Mouse (Mus musculus): ENCODE measurements around the gene Slit3. TPM values are rescaled to one million over a fixed set of nuclear protein-coding genes. Genes with fewer than 3 reads are reported as not detected.

Slit3 gene
- total and polyA plus RNA-seq, 3 experiments: not detected

DNA sequence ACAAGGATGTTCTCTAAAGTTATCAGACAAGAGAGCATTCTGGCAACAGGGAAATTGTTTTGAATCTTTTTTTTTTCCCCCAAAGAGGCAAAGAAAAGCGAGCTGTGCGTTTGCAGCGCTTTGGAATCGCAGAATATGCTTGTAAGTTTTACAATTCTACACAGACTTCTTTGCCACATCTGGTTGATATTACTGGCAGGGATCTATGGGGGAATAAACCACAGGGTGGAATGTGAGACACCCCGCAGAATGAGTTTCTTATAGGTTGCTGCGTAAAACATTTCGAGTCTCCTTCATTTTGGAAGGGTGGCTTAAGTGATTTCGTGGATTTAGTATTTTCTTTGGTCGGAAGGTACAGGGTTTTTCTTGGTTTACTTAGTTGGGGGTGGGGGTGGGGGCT is 122.6 kb downstream of the Slit3 start:
- no peaks in the 10 kb centered on the region for H3K9me3 ChIP-seq (replicated peaks; ENCODE audit: insufficient read depth, low read length)
- TF ChIP-seq BHLHE40 (IDR thresholded peaks at IDR 0.05; ENCODE audit: borderline replicate concordance, low read depth, low read length): no peak
- TF ChIP-seq HCFC1 (IDR thresholded peaks at IDR 0.05; ENCODE audit: low read depth, low read length): no peak
- no peak for TF ChIP-seq E2F4 (IDR thresholded peaks at IDR 0.05; ENCODE audit: borderline replicate concordance, low read depth, low read length)
- no peak for TF ChIP-seq MYB (IDR thresholded peaks at IDR 0.05; ENCODE audit: low read depth, low read length)
- no peak for TF ChIP-seq MYC (IDR thresholded peaks at IDR 0.05; ENCODE audit: low read depth, low read length)
- TF ChIP-seq MEF2A (IDR thresholded peaks at IDR 0.05; ENCODE audit: extremely low read depth, insufficient replicate concordance, low read depth, low read length, poor library complexity, severe bottlenecking): no peak
- no peak for TF ChIP-seq GABPA (IDR thresholded peaks at IDR 0.05; ENCODE audit: low read depth, low read length)
- TF ChIP-seq NELFE (IDR thresholded peaks at IDR 0.05; ENCODE audit: low read depth, low read length): no peak
- TF ChIP-seq SMC3 (IDR thresholded peaks at IDR 0.05; ENCODE audit: low read depth, low read length): no peak
- no peak for TF ChIP-seq NRF1 (IDR thresholded peaks at IDR 0.05; ENCODE audit: insufficient read depth, low read depth, low read length, poor library complexity, severe bottlenecking)
- no peak for TF ChIP-seq POLR2AphosphoS5 (IDR thresholded peaks at IDR 0.05; ENCODE audit: borderline replicate concordance, low read depth, low read length)
- TF ChIP-seq MAFK (IDR thresholded peaks at IDR 0.05; ENCODE audit: borderline replicate concordance, low read depth, low read length): no peak
- no peak for TF ChIP-seq TAL1 (IDR thresholded peaks at IDR 0.05; ENCODE audit: low read length)
- TF ChIP-seq EP300 (IDR thresholded peaks at IDR 0.05; ENCODE audit: low read depth in 1 of 2, low read length in 2 of 2): no peak
- no peak for TF ChIP-seq JUND (IDR thresholded peaks at IDR 0.05; ENCODE audit: low read depth, low read length)
- no peak for TF ChIP-seq ZKSCAN1 (IDR thresholded peaks at IDR 0.05; ENCODE audit: low read depth, low read length)
- DNase-seq (ENCODE audit: low read depth, low spot score): no peak
- H3K4me1 ChIP-seq (ENCODE audit: control insufficient read depth in 1 of 2, insufficient read depth in 2 of 2, low read length in 2 of 2): no peaks in the 10 kb centered on the region
- H3K27ac ChIP-seq (ENCODE audit: control insufficient read depth, low read depth, low read length): no peak overlapping the region
- no peak overlapping the region for H3K9ac ChIP-seq (ENCODE audit: control insufficient read depth, low read depth, low read length, poor library complexity, severe bottlenecking)
- no peaks in the 10 kb centered on the region for H3K27me3 ChIP-seq (ENCODE audit: control insufficient read depth in 1 of 2, insufficient read depth in 2 of 2, low read length in 2 of 2)
- H3K79me2 ChIP-seq (ENCODE audit: control insufficient read depth, insufficient read depth, low read length, poor library complexity): no peaks in the 10 kb centered on the region
- H3K36me3 ChIP-seq (ENCODE audit: control insufficient read depth in 1 of 2, insufficient read depth in 2 of 2, low read length in 2 of 2): no peaks in the 10 kb centered on the region
- no peak overlapping the region for H3K4me3 ChIP-seq (ENCODE audit: control insufficient read depth in 1 of 2, insufficient read depth in 1 of 2, low read depth in 2 of 2, low read length in 2 of 2)

DNA sequence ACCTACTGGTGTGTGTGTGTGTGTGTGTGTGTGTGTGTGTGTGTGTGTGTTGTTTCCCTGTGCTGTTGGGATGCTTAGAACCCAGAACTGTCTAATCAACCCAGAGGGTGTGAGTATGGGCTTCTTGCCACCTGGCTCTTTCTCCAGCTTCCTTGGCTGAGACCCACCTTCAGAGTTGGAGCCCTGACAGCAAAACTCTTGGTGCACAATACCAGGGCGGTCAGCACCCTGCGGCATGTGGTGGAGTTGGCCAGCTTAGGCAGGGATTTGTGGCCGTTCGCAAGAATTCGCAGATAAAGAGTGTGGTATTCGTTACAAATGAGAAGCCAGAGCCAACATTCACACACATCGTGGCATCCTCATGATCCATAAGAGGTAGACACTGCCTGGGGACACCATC is 123.5 kb downstream of the Slit3 start:
- DNase-seq (ENCODE audit: low read depth, low spot score): no peak
- no peaks in the 10 kb centered on the region for H3K27me3 ChIP-seq (ENCODE audit: control insufficient read depth in 1 of 2, insufficient read depth in 2 of 2, low read length in 2 of 2)
- TF ChIP-seq ZC3H11A (IDR thresholded peaks at IDR 0.05; ENCODE audit: low read depth, low read length) (no peak), RAD21 (IDR thresholded peaks at IDR 0.05; ENCODE audit: low read depth, low read length) (no peak), TCF12 (IDR thresholded peaks at IDR 0.05; ENCODE audit: low read depth, low read length) (no peak), ELF1 (IDR thresholded peaks at IDR 0.05; ENCODE audit: low read depth, low read length) (no peak)

More for the DNA sequence above, 123.5 kb downstream of the Slit3 start:
- Histone ChIP-seq H3K36me3 (ENCODE audit: control insufficient read depth in 1 of 2, insufficient read depth in 2 of 2, low read length in 2 of 2) (no peaks in the 10 kb centered on the region), H3K9ac (ENCODE audit: control insufficient read depth, low read depth, low read length, poor library complexity, severe bottlenecking) (no peak overlapping the region), H3K79me2 (ENCODE audit: control insufficient read depth, insufficient read depth, low read length, poor library complexity) (no peaks in the 10 kb centered on the region), H3K27ac (ENCODE audit: control insufficient read depth, low read depth, low read length) (no peak overlapping the region), H3K4me1 (ENCODE audit: control insufficient read depth in 1 of 2, insufficient read depth in 2 of 2, low read length in 2 of 2) (no peaks in the 10 kb centered on the region), H3K9me3 (replicated peaks; ENCODE audit: insufficient read depth, low read length) (no peaks in the 10 kb centered on the region), H3K4me3 (ENCODE audit: control insufficient read depth in 1 of 2, insufficient read depth in 1 of 2, low read depth in 2 of 2, low read length in 2 of 2) (no peak overlapping the region)

Measured in MEL (cell line).